Mouse (Mus musculus) olfactory bulb, adult 2 months (tissue): ENCODE measurements at regions not wholly inside any gene's neighbourhood (a gene's known extent, or its start where the extent isn't known, plus 50 kb on each side); places are given as distances from the start of the nearest gene placed in this dataset.
"Not testable (repeated sequence)": the region's sequence is repeated elsewhere in the genome, so short reads cannot be mapped to it uniquely, and the experiment has no call there.

Experiments used
- H3K27ac ChIP-seq: fragments of 200-500 bp; 2 replicates; pipeline ENCODE4 v1.5.1; 2012; ENCODE audit warnings: low read depth, low read length; ENCODE audit not compliant: insufficient read depth
- H3K4me1 ChIP-seq: fragments of 200-500 bp; 2 replicates; pipeline ENCODE4 v1.6.1; 2012; ENCODE audit warnings: low read length; ENCODE audit not compliant: control insufficient read depth, insufficient read depth
- H3K4me3 ChIP-seq: fragments of 200-500 bp; 2 replicates; pipeline ENCODE4 v1.5.1; 2012; ENCODE audit warnings: mild to moderate bottlenecking, low read depth, low read length, moderate library complexity; ENCODE audit not compliant: insufficient read depth
- CTCF ChIP-seq: fragments of 200-500 bp; IDR thresholded peaks from 2 replicates; pipeline ENCODE4 v1.5.1; 2012; ENCODE audit warnings: low read depth, mild to moderate bottlenecking, low read length, moderate library complexity; ENCODE audit not compliant: insufficient read depth
- POLR2A ChIP-seq: fragments of 200-500 bp; IDR thresholded peaks from 2 replicates; pipeline ENCODE4 v1.6.1; 2012; ENCODE audit warnings: mild to moderate bottlenecking, low read depth, low read length, moderate library complexity; ENCODE audit not compliant: insufficient read depth
- WGBS: fragments of 180-500 bp; shearing (Covaris S2); methylation state at CpG from one replicate; pipeline ENCODE4 v1.1.7; 2018; 5-methylcytosine and 5-hydroxymethylcytosine counted together

DNA sequence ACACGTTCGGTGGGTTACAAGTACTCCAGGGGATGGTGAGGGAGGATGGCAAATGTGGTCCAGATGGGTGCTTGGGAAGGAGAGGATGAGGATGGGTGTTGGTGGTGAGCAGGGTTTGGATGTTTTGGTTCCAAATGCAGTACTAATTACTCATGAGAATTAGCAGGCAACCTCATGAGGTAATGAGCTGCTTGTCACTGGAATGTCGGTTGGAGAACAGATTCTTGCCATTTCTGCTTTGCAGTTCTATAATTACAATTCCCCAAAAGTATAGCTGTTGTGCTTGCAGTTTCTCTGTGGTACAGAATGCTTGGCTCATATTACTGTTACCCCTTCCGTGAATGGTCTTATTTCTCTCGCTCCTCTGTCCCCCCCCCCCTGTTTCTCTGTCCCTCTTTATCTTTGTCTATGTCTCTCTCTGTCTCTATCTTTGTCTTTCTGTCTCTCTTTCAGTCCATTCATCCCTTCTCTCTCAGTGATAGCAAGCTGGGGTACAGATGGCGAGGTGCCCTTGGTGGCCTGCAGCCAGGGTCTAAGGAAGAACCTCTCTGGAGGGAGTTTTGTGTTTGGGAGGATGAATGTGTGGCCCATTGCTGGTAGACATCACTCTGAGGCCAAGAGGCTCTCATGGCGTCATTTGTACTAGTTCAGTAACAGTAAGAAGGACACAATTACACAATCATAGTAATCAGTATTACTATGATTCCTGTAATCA, 232.5 kb downstream of the Enc1 start:
- TF ChIP-seq POLR2A (no peak), CTCF (no peak)
- no peak overlapping the region for H3K4me3 ChIP-seq
- 74% methylated on average over 7 of the region's 7 CpGs for WGBS
- H3K4me1 ChIP-seq: no peaks in the 10 kb centered on the region
- H3K27ac ChIP-seq: no peak overlapping the region

DNA sequence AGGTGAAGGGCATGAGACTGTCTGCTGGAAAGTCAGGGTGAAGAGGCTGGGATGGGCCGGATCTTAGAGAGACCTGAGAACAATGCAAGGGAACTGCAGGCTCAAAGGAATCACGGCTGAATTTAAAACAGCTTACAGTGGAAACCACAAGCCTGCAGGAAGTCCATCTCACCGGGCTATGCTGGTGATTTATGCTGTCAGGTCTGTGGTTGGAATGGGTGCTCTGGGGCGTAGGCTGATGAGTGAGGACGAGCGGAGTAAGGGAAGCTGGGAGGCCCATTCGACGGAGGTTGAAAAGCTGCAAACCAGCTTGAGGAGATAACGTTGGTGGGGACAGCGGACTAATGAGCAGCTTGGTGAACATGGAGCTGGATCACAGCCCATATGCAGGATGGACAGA, 229.1 kb downstream of the Enc1 start:
- no peak overlapping the region for H3K4me3 ChIP-seq
- 78% methylated on average over 10 of the region's 10 CpGs for WGBS
- TF ChIP-seq POLR2A: no peak
- no peak for TF ChIP-seq CTCF
- H3K27ac ChIP-seq: no peak overlapping the region
- no peaks in the 10 kb centered on the region for H3K4me1 ChIP-seq

DNA sequence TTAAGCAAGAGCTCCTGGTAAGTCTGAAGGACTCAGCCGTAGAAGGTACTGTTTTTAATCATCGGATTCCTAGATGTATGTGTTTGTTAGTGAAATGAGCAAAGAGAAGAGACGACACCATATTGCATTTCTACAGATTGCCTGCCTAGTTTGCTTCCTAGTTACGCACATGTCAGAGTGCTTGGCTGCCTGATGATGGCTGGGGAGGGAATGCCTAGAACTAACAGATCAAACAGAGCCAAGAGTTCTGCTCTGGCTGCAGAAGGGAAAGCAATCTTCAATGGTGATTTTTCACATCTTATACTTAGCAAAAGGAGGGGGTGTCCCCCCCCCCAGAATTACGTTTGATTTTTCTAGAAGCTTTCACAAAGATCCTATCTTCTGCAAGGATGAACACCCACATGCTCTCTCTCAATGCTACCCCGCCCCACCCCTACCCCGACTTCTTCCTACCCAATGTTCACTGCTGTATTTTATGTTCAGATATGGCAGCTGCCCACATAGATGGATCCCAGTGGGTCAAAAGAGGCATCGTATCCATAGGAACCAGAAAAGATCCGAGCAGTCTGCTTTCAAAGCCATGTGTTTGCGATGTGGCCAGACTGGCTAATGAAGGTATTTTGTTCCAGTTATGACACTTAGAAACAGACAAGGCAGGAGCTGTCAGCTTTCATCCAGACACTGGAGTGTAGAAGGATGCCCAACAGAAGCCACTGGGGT, 228.1 kb downstream of the Enc1 start:
- H3K27ac ChIP-seq: no peak overlapping the region
- WGBS: 84% methylated on average over 10 of the region's 10 CpGs

DNA sequence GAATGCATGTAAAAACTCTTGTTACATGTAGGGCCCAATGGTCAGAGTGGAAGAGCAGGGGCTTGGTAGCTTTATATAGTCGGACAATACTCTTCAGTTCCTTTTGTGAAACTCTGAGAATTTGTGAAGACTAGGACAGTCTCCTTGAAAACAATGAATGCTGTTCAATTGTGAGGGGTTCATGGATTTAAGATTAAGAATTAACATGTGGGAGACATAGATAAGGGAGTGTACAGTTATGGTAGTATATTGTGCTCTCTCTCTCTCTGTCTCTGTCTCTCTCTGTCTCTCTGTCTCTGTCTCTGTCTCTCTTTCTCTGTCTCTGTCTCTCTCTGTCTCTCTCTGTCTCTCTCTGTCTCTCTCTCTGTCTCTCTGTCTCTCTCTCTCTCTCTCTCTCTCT, 225.7 kb downstream of the Enc1 start:
- H3K27ac ChIP-seq, H3K4me3 ChIP-seq, H3K4me1 ChIP-seq: not testable (repeated sequence)
- 91% methylated on average over 1 of the region's 1 CpGs for WGBS

More for the DNA sequence above, 228.1 kb downstream of the Enc1 start:
- no peaks in the 10 kb centered on the region for H3K4me1 ChIP-seq
- H3K4me3 ChIP-seq: no peak overlapping the region
- TF ChIP-seq CTCF (no peak), POLR2A (no peak)

DNA sequence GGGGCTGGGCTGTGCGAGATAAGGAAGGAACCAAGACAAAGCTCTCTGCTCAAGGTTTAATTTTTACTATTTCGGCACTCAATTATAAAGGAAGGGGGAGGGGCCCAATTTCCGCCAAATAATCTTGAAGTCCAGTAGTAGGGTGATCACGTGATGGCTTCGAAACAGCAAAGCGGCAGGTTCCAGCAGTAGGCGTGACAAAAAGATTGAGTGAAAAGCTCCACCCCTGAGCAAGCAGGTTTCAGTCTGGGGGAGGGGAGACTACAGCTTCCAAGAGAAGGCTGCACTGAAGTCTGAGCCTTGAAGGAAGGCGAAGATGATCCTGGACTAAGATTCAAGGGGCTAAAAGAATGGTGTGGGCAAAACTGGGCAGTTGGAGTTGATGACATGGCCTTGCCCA, 222.9 kb downstream of the Enc1 start:
- H3K27ac ChIP-seq: no peak overlapping the region
- WGBS: 94% methylated on average over 8 of the region's 8 CpGs
- H3K4me3 ChIP-seq: no peak overlapping the region
- TF ChIP-seq POLR2A (no peak), CTCF (no peak)
- H3K4me1 ChIP-seq: no peaks in the 10 kb centered on the region

DNA sequence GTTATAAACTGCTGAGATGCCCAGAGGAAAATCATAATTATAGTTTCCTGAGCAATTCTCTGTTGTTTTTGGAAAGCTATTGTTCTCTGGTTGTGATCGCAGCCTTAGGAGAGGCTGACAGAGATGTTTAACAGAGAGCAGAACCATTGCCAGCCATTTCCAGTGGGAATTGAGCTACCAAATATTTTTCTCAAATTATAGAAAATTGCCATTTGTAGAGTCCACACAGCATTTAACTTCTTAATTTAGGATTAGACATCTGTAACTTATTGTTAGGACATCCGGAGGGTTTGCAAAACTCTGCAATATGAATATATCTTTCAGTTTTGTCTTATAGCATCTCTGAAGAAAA, 222.0 kb downstream of the Enc1 start:
- TF ChIP-seq POLR2A (no peak), CTCF (no peak)
- no peak overlapping the region for H3K4me3 ChIP-seq
- 80% methylated on average over 2 of the region's 2 CpGs for WGBS
- no peak overlapping the region for H3K27ac ChIP-seq
- H3K4me1 ChIP-seq: no peaks in the 10 kb centered on the region

DNA sequence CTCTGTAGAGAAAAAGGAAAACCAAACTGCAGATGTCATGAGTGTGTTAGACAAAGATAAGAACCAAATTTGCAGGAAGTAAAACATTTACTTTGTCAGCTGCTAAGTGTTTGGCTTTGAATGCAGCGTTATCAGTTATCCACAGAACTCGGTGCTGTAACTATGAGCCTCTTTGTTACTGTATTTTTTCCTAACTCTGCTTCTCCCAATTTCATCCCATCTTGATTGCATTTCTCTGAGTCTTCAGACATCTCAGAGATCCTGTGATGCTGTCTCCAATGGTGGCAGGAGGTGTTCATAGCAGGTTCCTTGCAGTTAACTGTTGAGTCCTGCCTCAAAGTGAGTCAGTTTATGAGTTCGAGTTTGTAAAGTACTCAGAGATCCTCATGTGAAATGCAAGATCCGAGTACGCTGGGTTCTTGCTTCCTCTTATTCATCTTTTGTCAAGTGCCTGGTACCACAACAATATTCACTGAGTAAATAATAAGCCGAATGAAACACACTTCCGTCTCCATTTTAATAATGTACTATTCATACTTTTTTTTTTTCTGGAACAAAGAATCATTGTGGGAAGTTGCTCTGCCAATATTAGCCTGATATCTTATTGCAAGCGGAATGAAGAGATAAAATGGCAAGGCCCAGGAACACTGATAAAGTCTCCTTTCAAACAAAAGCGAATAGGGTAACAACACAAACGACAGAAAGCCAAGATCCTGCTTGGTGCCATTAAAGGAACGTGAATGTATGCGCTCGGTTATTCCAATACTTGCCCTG, 221.4 kb downstream of the Enc1 start:
- no peak for TF ChIP-seq CTCF
- no peak for TF ChIP-seq POLR2A
- H3K4me3 ChIP-seq: no peak overlapping the region
- no peak overlapping the region for H3K27ac ChIP-seq
- H3K4me1 ChIP-seq: no peaks in the 10 kb centered on the region
- WGBS: 66% methylated on average over 13 of the region's 13 CpGs

DNA sequence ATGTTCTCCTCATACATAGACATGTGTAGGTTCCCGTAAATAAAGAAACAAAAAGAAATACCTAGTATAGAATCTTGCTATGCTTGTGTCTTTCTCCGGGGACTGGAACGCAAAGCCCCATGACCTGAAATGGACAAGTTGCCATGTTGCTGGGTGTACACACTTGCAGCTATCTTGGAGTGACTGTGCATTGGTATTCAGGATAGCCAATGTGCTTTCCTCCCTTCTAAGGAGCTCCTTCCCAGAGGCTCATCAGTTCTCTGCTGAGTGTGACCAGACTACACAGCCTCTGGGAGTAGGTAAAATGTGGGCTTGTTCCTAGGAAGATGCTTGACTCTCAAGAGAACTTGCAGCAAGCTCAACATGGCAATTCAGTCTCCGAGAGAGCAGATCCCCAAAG, 220.3 kb downstream of the Enc1 start:
- 98% methylated on average over 4 of the region's 4 CpGs for WGBS
- no peak overlapping the region for H3K27ac ChIP-seq
- H3K4me3 ChIP-seq: no peak overlapping the region
- TF ChIP-seq POLR2A (no peak), CTCF (no peak)
- H3K4me1 ChIP-seq: no peaks in the 10 kb centered on the region

DNA sequence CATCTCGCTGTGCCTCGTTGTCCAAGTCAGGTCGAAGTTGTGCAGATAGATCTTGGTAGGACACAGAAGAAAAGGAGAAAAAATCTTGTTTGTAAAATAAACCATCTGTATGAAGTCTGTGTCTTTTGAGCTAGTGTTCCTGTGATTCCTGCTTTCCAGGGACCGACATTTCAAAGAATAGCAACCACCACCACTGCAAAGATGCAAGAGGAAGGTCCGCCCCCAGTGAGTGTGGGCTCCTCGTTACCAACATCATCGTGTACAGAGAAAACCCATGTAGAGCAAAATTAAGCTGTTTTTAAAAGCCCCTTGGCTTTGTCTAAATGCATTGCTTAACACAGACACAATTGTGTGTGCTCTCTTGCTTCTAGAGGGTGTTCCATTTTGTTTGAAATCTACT, 218.2 kb downstream of the Enc1 start:
- no peak overlapping the region for H3K27ac ChIP-seq
- 0 out of 2 replicates have a peak, but pooled peaks cover 2% of the 10 kb centered on the region for H3K4me1 ChIP-seq
- TF ChIP-seq POLR2A (no peak), CTCF (no peak)
- H3K4me3 ChIP-seq: no peak overlapping the region
- 76% methylated on average over 7 of the region's 7 CpGs for WGBS
